Mouse (Mus musculus) mature B cell (primary cell): ENCODE results near the gene Ephb6.

Experiments
- in situ Hi-C: fragments of 300-500 bp; cut with MboI; formaldehyde crosslinking; loops from 2 replicates; pipeline ENCODE4 v1.14.3; 2019

Ephb6 gene

GRCm38 (mm10) chr6:41621241-41621990 lies 16.1 kb downstream of the Ephb6 start:
- in situ Hi-C loops, result no loop called here

GRCm38 (mm10) chr6:41622661-41623060 lies 17.4 kb downstream of the Ephb6 start:
- in situ Hi-C loops, result no loop called here

- in situ Hi-C loops, result no loop called here
Measured at GRCm38 (mm10) chr6:41628180-41628579, 22.9 kb downstream of the Ephb6 start.

GRCm38 (mm10) chr6:41630791-41631190 lies 25.5 kb downstream of the Ephb6 start:
- in situ Hi-C loops, result no loop called here

- in situ Hi-C loops, result no loop called here
Measured at GRCm38 (mm10) chr6:41631549-41631948, 26.3 kb downstream of the Ephb6 start.

GRCm38 (mm10) chr6:41635211-41635610 lies 29.9 kb downstream of the Ephb6 start:
- in situ Hi-C loops, result no loop called here

GRCm38 (mm10) chr6:41636178-41636577 lies 30.9 kb downstream of the Ephb6 start, which contains the start of gene Trpv6:
Gene Trpv6 (minus strand): TSS chr6:41636405.
- in situ Hi-C loops, result no loop called here

- in situ Hi-C loops, result no loop called here
Measured at GRCm38 (mm10) chr6:41637393-41637792, 32.1 kb downstream of the Ephb6 start.

- in situ Hi-C loops, result no loop called here
Measured at GRCm38 (mm10) chr6:41637927-41638506, 32.7 kb downstream of the Ephb6 start.

- in situ Hi-C loops, result no loop called here
Measured at GRCm38 (mm10) chr6:41640449-41640848, 35.2 kb downstream of the Ephb6 start.

- in situ Hi-C loops, result no loop called here
Measured at GRCm38 (mm10) chr6:41641173-41641866, 36.0 kb downstream of the Ephb6 start.

GRCm38 (mm10) chr6:41642765-41643164 lies 37.5 kb downstream of the Ephb6 start:
- in situ Hi-C loops, result no loop called here

GRCm38 (mm10) chr6:41643227-41643626 lies 37.9 kb downstream of the Ephb6 start:
- in situ Hi-C loops, result no loop called here

- in situ Hi-C loops, result no loop called here
Measured at GRCm38 (mm10) chr6:41646220-41646619, 40.9 kb downstream of the Ephb6 start.

- in situ Hi-C loops, result no loop called here
Measured at GRCm38 (mm10) chr6:41646672-41647071, 41.4 kb downstream of the Ephb6 start.

- in situ Hi-C loops, result no loop called here
Measured at GRCm38 (mm10) chr6:41653173-41653572, 47.9 kb downstream of the Ephb6 start.

- in situ Hi-C loops, result no loop called here
Measured at GRCm38 (mm10) chr6:41654648-41655047, 49.4 kb downstream of the Ephb6 start.

- in situ Hi-C loops, result no loop called here
Measured at GRCm38 (mm10) chr6:41658487-41658886, 53.2 kb downstream of the Ephb6 start.

GRCm38 (mm10) chr6:41662320-41662719 lies 57.0 kb downstream of the Ephb6 start:
- in situ Hi-C loops, result no loop called here
